Mouse (Mus musculus) lung, embryonic 16.5 days (tissue): ENCODE data around the gene Rhbdd2. TPM values are rescaled to one million over a fixed set of nuclear protein-coding genes. Genes with fewer than 3 reads are reported as not detected.

ENCODE experiments used
- ATAC-seq: fragments of 200-750 bp; cut with Nextera tagmentation; 2 replicates; pipeline ENCODE4 v1.8.0; 2017; ENCODE audit warnings: low read depth, mild to moderate bottlenecking, moderate library complexity
- H3K27ac ChIP-seq: fragments of 300-500 bp; sonication (generic); 2 replicates; pipeline ENCODE4 v1.5.1; 2014; ENCODE audit warnings: mild to moderate bottlenecking, control low read depth, low read length
- H3K27me3 ChIP-seq: fragments of 300-500 bp; sonication (generic); 2 replicates; pipeline ENCODE4 v1.6.1; 2014; ENCODE audit warnings: low read depth, low read length, mixed read lengths; ENCODE audit not compliant: control insufficient read depth, insufficient read depth
- H3K36me3 ChIP-seq: fragments of 300-500 bp; sonication (generic); 2 replicates; pipeline ENCODE4 v1.6.1; 2014; ENCODE audit warnings: low read length; ENCODE audit not compliant: control insufficient read depth, insufficient read depth
- H3K4me1 ChIP-seq: fragments of 300-500 bp; sonication (generic); replicated peaks from 2 replicates; pipeline ENCODE4 v1.6.1; 2014; ENCODE audit warnings: low read length, mixed read lengths; ENCODE audit not compliant: control insufficient read depth, insufficient read depth
- H3K4me2 ChIP-seq: fragments of 300-500 bp; sonication (generic); 2 replicates; pipeline ENCODE4 v1.6.1; 2014; ENCODE audit warnings: low read depth, low read length, control low read depth
- H3K4me3 ChIP-seq: fragments of 300-500 bp; sonication (generic); 2 replicates; pipeline ENCODE4 v1.5.1; 2014; ENCODE audit warnings: mild to moderate bottlenecking, low read length, control low read depth
- H3K9ac ChIP-seq: fragments of 300-500 bp; sonication (generic); 2 replicates; pipeline ENCODE4 v1.6.1; 2014; ENCODE audit warnings: low read length, control low read depth
- H3K9me3 ChIP-seq: fragments of 300-500 bp; sonication (generic); 2 replicates; pipeline ENCODE4 v1.6.1; 2016; ENCODE audit warnings: low read length; ENCODE audit not compliant: control insufficient read depth
- WGBS: fragments of 180-500 bp; shearing (Covaris S2); extraction: QIAGEN DNeasy Blood & Tissue Kit; methylation state at CpG from one replicate; pipeline ENCODE4 v1.1.7; 2014; 5-methylcytosine and 5-hydroxymethylcytosine counted together
- polyA plus RNA-seq: library from polyadenylated mRNA; unstranded; fragments of >200 nt; fragmentation: Nextera tagmentation; extraction: Ambion mirVana; gene quantifications from 2 replicates; pipeline ENCODE4 v1.2.1, GENCODE M21; 2015

Gene Rhbdd2
- polyA plus RNA-seq, 1 experiment from 2014 or later: 33.1 TPM

DNA sequence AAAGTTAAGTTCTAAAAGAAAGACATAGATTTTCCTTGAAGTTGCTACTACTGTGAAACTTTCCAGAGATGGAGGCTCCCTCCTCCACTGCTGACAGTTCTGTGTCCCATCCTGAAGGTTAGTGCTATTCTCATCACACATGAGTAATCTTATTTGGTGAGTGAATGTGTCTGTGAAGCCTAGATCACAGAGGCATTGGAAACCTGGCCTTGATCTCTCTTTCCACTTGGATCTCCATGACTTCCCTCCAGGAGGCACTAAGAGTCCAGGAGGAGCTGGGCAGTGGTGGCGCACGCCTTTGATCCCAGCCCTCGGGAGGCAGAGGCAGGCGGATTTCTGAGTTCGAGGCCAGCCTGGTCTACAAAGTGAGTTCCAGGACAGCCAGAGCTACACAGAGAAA lies 49.6 kb downstream of the Rhbdd2 start:
- H3K9me3 ChIP-seq: no peaks in the 10 kb centered on the region
- H3K4me2 ChIP-seq: no peak overlapping the region
- ATAC-seq: no peak
- no peaks in the 10 kb centered on the region for H3K27me3 ChIP-seq
- WGBS: 92% methylated on average over 5 of the region's 5 CpGs
- H3K9ac ChIP-seq: no peak overlapping the region
- no peak overlapping the region for H3K4me3 ChIP-seq
- no peaks in the 10 kb centered on the region for H3K4me1 ChIP-seq
- H3K27ac ChIP-seq: no peak overlapping the region
- no peaks in the 10 kb centered on the region for H3K36me3 ChIP-seq

DNA sequence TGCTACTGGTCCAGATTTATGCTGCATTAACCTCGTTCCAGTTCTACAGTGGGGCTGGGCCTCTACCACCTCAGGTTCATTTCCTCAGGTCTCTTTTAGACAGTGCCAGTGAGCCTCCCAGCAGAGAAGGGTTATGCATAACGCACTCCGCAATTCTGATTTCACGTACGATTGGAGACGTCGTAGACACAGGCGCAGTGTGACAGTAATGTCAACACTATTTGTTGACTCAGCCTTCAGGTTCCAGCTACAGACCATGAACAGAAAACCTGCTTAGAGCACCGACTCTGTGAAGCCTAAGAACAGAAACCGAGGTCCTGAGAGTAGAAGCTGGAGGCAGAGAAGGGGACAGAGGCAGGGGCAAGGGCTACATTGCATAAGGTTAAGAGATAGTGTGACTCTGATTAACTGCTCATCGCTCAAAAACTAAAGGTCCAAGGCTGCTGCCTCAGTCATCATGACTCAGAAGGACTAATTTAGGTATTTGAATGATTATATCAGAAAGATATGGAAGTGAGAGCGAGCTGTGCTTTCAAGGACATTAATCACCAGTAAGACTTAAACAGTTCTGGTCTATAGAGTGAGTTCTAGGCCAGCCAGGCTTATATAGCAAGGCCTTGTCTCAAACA lies 50.6 kb downstream of the Rhbdd2 start:
- Histone ChIP-seq H3K4me3 (no peak overlapping the region), H3K4me1 (peaks cover 2% of the 10 kb centered on the region; the same call in 1 of the 2 replicates), H3K4me2 (no peak overlapping the region), H3K9me3 (no peaks in the 10 kb centered on the region), H3K27me3 (no peaks in the 10 kb centered on the region), H3K9ac (no peak overlapping the region), H3K27ac (no peak overlapping the region), H3K36me3 (no peaks in the 10 kb centered on the region)
- 59% methylated on average over 12 of the region's 12 CpGs for WGBS
- no peak for ATAC-seq

- Histone ChIP-seq H3K4me2 (peak overlapping the region; percentile 71), H3K4me1 (peaks cover 18% of the 10 kb centered on the region), H3K27me3 (no peaks in the 10 kb centered on the region), H3K4me3 (peak overlapping the region; percentile 70), H3K9me3 (no peaks in the 10 kb centered on the region), H3K36me3 (no peaks in the 10 kb centered on the region), H3K9ac (no peak overlapping the region), H3K27ac (no peak overlapping the region)
- WGBS: 79% methylated on average over 5 of the region's 5 CpGs
- no peak for ATAC-seq
Measured at GRCm38 (mm10) chr5:135690401-135690800, 58.0 kb downstream of the Rhbdd2 start.

GRCm38 (mm10) chr5:135691266-135691665 lies 58.8 kb downstream of the Rhbdd2 start:
- H3K9ac ChIP-seq: no peak overlapping the region

DNA sequence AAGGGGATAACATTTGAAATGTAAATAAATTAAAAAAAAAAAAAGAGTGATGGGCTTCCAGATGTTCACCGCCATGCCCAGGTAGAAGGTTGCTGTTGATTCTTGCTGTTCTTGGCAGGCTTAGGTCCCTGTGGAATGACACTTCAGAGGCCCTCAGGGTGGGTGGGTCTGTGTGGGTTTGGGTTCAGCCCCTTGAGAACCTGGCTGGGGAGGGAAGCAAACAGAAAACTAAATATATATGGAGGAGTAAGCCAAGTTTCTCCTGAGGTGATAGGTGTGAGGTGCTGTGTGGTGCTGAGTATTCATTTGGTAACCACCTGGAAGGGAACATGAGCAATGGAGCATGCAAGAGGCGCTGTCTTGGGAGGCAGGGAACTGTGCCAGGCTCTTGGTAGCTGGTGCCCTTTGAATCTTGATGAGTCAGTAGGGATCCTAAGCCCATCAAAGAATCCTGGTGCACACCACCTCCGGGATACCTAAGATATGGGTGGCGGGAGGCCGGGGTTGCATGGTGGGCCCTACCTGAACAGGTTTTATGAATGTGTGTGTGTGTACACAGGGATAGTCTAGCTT lies 60.9 kb downstream of the Rhbdd2 start:
- Histone ChIP-seq H3K9ac (no peak overlapping the region), H3K36me3 (no peaks in the 10 kb centered on the region), H3K4me1 (peaks cover 16% of the 10 kb centered on the region), H3K4me2 (no peak overlapping the region), H3K9me3 (no peaks in the 10 kb centered on the region), H3K27ac (no peak overlapping the region), H3K27me3 (no peaks in the 10 kb centered on the region), H3K4me3 (no peak overlapping the region)
- no peak for ATAC-seq
- WGBS: 87% methylated on average over 5 of the region's 5 CpGs

More at GRCm38 (mm10) chr5:135691266-135691665, 58.8 kb downstream of the Rhbdd2 start:
- Histone ChIP-seq H3K4me3 (no peak overlapping the region), H3K4me1 (peaks cover 18% of the 10 kb centered on the region), H3K9me3 (no peaks in the 10 kb centered on the region), H3K27me3 (no peaks in the 10 kb centered on the region), H3K4me2 (no peak overlapping the region), H3K36me3 (no peaks in the 10 kb centered on the region), H3K27ac (no peak overlapping the region)
- 63% methylated on average over 4 of the region's 4 CpGs for WGBS
- no peak for ATAC-seq

DNA sequence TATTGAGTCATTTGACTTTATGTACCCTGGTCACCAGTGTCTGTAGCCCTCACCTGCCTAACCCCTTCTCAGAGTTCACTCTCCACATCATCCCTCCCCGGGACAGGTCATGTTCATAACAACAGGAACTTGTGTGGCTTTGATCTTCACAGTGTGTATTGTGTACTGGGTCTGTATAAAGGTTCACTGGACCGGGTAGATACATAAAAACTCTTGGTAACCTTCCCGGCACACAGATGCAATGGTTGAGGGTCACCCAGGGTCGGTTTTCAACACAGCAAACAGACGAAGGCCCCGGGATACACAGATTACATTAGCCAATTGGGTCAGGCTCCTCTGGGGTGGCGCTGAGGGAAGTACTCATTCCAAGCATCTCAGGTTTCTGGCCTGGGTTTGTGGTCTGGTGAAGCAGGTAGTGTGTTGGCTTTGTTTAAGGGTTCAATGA lies 62.9 kb downstream of the Rhbdd2 start:
- Histone ChIP-seq H3K9me3 (no peaks in the 10 kb centered on the region), H3K27ac (no peak overlapping the region), H3K4me1 (peaks cover 8% of the 10 kb centered on the region), H3K9ac (no peak overlapping the region), H3K27me3 (no peaks in the 10 kb centered on the region), H3K4me3 (no peak overlapping the region), H3K4me2 (no peak overlapping the region), H3K36me3 (no peaks in the 10 kb centered on the region)
- ATAC-seq: no peak
- 37% methylated on average over 7 of the region's 7 CpGs for whole genome bisulfite sequencing

Other genes starting within 250 kb of the Rhbdd2 start
- 9.4 and 9.7 TPM in 2 replicates for gene Pom121, start 238.1 kb upstream of the Rhbdd2 start, polyA plus RNA-seq
- gene Hip1, start 87.5 kb upstream of the Rhbdd2 start, polyA plus RNA-seq: 33.7 and 35.1 TPM in 2 replicates
- gene Ccl26, start 69.0 kb upstream of the Rhbdd2 start, polyA plus RNA-seq: not detected in 2 replicates
- 2.9 and 5.5 TPM in 2 replicates for gene Ccl24, start 59.6 kb upstream of the Rhbdd2 start, polyA plus RNA-seq
- gene Por, start 37.4 kb downstream of the Rhbdd2 start, polyA plus RNA-seq: 77.4 and 83.5 TPM in 2 replicates
- gene Tmem120a, start 111.8 kb downstream of the Rhbdd2 start, polyA plus RNA-seq: 37.9 and 38.8 TPM in 2 replicates
- 0.84 and 1.2 TPM in 2 replicates for gene Styxl1, start 145.8 kb downstream of the Rhbdd2 start, polyA plus RNA-seq
- gene Mdh2, start 145.9 kb downstream of the Rhbdd2 start, polyA plus RNA-seq: 433 and 434 TPM in 2 replicates
- gene Srrm3, start 174.3 kb downstream of the Rhbdd2 start, polyA plus RNA-seq: 0.35 and 0.57 TPM in 2 replicates